Mouse (Mus musculus) right cerebral cortex, postnatal 4 days (tissue): ENCODE data around the gene Myh10.

Experiments
- DNase-seq: peaks from one replicate; pipeline ENCODE4 v3.0.0-alpha.2; 2022

Gene Myh10

DNA sequence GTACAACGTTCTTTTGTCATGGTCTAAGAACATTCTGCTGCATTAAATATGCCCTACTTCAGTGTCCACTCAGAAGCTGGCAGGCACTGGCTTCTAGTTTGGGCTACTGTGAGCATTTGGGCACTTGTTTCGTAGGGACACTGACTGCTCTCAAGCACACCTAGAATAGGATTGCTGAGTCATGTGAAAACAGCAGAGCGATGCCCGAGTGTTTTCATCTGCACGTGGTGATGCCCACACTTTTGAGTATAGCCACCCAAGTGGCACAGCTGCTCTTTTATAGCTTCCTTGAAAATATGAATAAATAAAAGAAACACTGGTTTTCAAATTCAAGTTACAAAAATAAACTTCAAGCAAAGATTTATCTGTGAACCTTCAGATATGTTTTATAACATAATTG is 56.8 kb downstream of the Myh10 start:
- no peak for DNase-seq

DNA sequence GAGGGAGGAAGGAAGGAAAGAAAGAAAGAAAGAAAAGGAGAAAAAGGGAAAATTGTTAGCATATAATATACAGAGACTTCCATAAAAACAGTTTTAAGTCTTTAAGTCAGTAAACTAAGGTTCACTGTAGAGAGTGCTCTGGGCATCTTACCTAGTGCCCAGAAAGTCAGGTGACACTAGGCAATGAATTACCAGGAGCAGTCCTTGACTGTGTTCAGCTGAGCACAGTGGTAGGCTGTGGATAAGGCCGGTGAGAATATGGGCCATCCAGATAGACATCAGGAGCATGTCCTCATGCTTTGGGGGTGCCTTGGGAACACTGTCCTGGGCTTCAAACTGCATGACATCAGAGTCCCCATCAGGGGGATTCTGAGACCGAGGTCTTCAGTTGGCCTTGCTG is 58.8 kb downstream of the Myh10 start:
- no peak for DNase-seq

DNA sequence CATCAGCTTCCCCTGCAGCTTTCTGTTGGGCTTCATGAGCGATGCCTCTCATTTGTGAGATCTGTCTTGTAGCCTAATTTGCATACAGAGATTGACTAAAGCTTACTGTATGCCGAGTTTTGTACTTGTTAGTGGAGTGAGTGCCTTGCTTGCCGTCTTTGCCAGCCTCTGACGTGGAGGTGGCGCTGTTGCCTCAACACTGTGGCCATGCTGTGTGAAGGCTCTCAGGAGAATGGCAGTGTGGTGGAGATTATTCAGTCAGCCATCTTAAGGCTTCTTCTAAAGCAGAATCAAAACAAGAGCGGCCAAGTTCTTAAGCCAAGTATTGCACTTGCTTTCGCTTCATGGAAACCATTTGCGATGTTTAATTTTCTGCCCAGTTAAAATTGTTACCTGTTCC is 59.6 kb downstream of the Myh10 start:
- DNase-seq: peak; percentile 62

DNA sequence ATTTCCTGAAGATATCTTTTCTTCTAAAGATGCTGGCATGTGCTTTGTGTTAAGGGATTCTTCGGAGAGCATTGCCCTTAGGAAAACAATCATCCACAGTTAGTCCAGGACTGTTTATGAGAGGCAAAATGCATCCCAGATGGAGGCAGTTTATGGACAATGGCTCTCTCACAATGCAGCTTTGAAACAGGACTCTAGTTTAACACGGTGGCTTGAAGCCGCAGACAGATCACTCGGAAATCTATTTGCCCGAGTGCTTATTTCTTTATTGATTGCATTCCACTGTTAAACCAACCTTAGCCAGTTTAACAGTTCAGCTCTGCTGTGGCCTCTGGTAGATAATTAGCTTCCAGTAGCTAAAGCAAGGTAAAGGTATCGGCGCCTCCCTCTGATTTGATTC is 62.9 kb downstream of the Myh10 start:
- DNase-seq: no peak

- no peak for DNase-seq
These were observed 65.3 kb downstream of the Myh10 start for GRCm38 (mm10) chr11:68756456-68757348.

GRCm38 (mm10) chr11:68759691-68760090 is 68.3 kb downstream of the Myh10 start:
- DNase-seq: no peak

- no peak for DNase-seq
These were observed 69.8 kb downstream of the Myh10 start for GRCm38 (mm10) chr11:68761155-68761554.

- no peak for DNase-seq
These were observed 70.3 kb downstream of the Myh10 start for GRCm38 (mm10) chr11:68761664-68762063.

- DNase-seq: no peak
These were observed 73.3 kb downstream of the Myh10 start for GRCm38 (mm10) chr11:68764622-68765021.

DNA sequence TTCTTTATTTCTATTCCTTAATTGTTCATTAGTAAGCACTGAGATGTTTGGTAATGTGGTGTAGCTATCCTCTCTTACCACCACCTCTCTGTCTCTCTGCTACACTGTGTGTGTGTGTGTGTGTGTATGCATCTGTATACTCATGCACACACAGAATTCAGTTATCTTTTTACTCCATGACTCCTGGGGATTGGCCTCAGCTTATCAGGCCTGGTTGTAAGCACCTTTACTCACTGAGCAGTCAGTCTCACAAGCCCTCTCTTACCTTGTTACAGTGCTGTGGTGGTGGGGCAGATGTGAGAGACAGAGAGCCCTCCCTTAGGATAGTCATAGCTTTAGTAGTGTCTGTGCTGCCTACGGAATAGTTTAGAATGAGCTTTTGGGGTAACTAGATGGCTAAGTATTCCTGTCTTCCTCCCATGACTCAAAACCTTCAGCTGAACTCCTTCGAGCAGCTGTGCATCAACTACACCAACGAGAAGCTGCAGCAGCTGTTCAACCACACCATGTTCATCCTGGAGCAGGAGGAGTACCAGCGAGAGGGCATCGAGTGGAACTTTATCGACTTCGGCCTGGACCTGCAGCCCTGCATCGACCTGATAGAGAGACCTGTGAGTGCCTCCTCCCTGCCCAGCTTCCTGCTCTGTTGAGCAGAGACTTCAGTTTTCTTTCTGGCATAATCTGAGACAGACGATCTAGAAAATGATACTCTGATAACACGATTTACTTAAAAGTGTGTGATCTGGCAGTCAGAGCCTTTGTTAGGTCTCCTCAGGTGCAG is 76.6 kb downstream of the Myh10 start:
- no peak for DNase-seq

- no peak for DNase-seq
These were observed 78.6 kb downstream of the Myh10 start for GRCm38 (mm10) chr11:68769770-68770510.

DNA sequence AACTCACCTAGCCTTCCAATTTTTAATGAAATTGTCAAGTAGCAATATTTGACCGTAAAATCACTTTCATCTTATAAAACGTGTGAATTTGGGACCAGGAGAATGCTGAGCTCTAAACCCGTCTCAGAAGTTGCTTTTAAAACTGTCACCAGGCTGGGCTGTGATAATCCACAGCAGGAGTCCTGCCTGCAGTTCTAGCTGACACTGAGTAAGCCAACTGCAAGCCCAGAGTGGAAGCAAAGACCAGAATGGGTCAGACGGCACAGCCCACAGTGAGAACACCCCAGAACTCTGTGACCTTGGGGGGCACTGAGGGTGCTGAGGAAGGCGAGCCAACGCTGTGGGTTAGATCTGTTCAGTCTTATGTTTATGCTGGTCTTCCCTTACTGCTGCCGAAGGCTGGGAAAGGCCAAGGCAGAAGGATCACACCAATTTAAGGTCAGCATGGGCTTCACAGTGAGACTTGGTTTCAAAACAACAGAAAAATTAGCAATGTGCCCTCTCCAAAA is 84.8 kb downstream of the Myh10 start:
- no peak for DNase-seq

- DNase-seq: no peak
These were observed 86.6 kb downstream of the Myh10 start for GRCm38 (mm10) chr11:68777933-68778332.

GRCm38 (mm10) chr11:68778855-68779254 is 87.5 kb downstream of the Myh10 start:
- DNase-seq: no peak

- DNase-seq: no peak
These were observed 88.5 kb downstream of the Myh10 start for GRCm38 (mm10) chr11:68779735-68780465.

GRCm38 (mm10) chr11:68780466-68781114 is 89.2 kb downstream of the Myh10 start:
- no peak for DNase-seq

DNA sequence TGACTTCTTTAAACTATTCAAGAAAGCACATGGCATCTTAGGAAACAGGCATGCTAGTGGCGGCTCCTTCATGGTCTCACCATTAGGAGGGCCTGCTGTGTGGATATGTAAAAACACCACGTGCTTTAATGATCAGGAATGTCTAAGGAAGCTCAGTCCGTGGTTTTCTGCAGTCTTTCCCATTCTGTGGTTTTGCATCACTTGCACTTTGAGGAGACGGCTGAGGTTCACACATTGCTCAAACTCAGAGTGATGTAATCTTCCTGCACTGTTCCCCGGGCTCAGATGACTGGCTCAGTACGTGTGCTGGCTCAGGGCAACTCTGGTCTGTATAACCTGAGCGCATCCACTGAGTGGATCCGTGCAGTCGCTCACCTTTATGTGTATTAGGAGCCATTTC is 91.0 kb downstream of the Myh10 start:
- DNase-seq: no peak

DNA sequence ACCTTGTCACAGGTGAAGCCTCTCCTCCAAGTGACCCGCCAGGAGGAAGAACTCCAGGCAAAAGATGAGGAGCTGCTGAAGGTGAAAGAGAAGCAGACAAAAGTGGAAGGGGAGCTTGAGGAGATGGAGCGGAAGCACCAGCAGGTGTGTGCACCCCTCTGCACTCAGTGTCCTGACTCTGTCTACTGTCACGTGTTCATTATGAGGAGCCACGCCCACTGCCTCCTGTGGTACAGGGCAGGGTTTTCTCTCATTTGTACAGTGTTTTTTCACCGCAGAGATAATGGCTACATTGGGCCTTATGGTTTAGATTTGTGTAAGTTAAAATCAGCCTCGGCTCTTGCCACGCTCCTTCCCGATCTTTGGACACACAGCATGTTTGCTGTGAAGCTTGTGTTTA is 94.5 kb downstream of the Myh10 start:
- no peak for DNase-seq

DNA sequence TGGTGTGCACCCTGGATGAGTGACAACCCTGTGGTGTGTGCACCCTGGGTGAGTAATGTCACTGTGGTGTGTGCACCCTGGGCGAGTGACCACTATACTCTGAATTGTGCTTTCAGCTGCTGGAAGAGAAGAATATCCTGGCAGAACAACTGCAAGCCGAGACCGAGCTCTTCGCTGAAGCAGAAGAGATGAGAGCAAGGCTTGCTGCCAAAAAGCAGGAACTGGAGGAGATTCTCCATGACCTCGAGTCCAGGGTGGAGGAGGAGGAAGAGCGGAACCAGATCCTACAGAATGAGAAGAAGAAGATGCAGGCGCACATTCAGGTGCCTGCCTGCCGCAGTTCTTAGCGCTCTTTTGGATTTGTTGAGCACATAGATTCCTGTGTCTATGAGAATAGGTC is 95.9 kb downstream of the Myh10 start:
- no peak for DNase-seq

DNA sequence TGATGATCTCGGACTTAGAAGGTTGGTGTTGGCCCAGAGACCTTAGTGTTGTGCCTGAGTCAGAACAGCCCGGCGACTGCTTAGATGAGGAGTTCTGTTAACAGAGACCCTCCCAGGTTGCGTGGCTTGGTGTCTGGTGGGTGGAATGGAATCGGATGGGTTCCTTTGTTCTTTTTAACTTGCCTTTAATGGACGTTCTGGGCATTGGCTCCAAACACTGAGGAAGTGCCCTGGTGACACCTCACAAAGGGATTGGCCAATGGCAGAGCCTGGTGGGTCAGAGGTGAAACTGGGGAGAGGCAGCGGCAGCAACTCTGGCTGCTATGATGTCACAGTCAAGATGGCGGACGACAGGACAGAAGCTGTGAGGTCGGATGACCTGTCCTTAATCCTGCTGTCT is 99.4 kb downstream of the Myh10 start:
- no peak for DNase-seq

DNA sequence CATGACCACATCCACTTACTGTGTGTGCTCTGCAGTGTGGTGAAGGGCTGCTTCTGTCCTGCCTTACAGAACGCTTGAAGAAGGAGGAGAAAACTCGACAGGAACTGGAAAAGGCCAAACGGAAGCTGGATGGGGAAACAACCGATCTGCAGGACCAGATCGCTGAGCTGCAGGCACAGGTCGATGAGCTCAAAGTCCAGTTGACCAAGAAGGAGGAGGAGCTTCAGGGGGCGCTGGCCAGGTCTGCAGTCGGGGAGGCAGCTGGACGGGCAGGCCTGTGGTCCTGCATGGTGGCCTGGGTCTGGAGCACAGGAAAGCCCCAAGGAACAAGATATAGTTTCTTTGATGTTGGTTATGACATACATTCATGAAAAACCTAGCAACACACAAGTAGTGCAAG is 100.4 kb downstream of the Myh10 start:
- DNase-seq: no peak

GRCm38 (mm10) chr11:68798258-68798657 is 106.9 kb downstream of the Myh10 start:
- DNase-seq: no peak
